Mouse (Mus musculus): ENCODE measurements at regions not wholly inside any gene's neighbourhood (a gene's known extent, or its start where the extent isn't known, plus 50 kb on each side); places are given as distances from the start of the nearest gene placed in this dataset.

DNA sequence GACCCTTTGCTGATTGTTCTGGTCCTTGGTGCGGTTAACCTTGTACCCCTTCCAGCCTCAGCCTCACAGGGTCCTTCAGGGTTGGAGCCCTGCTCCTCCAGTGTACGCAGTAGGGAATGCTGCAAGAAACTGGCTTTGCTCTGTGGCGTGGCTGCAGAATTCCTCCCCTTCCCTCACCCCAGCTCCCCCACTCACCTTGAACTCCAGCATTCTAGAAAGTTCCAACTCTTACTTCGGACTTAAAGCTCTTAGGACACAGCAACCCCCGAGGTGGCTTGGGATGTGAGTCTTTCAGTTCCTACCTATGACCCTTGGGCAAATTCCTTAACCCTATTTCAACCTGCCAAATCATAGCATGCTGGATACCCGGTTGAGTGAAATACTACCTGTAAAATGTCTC is 73.3 kb upstream of the 1700024P04Rik start:
- no peak for DNase-seq (ENCODE audit: extremely low spot score)

DNA sequence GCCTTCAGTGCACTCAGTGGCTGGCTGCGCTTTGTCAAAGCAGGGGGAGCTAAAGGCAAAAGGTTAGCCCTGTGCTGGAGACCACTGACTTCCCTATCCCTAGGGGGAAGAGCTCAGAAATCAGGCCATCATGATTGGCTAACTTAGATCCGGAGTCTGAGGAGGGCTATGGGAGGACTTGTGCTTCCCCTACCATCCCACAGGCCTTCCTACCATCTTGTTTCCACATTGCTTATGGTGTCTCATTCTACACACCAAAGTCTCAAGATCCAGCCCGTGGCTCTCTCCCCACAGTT is 72.9 kb upstream of the 1700024P04Rik start:
- DNase-seq (ENCODE audit: extremely low spot score): no peak

DNA sequence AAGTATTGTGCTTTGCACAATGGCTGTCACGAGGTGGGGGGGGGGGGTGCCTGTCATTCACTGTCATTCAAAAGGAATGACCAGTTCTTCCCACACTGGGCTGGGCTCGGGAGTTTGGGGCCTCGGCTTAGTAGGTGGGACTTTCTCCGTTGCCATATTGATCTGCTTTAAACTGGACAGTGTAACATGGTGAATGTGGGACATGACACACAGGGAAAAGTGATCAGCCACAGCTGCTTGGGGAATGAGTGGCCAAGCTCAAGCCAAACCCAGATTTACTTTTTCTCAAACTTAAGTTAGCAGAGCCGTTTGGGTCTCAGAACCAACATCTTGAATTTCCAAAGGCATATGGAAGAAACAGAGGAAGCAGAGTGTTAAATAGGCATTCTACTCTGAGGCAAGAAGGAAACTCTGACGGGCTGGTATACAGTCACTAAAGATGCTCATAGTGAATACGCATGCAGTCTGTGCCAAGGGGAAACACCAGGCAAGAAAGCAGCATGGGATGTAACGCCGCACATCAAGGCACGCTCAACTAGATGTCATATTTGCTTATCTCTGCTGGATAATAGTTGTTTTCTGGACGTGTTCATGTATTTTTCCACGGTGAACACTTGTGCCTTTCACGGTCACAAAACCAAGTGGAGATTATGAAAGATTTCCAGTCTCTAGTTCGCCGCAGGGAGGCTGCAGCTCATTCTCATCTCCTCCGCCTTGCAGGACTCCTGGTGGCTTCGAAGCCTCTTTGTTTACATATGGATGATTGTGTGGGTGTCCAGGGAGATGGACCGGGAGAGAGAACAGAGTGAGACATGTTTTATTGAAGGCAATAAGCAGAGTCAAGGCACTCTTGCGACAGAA is 72.3 kb upstream of the 1700024P04Rik start:
- no peak for DNase-seq (ENCODE audit: extremely low spot score)

DNA sequence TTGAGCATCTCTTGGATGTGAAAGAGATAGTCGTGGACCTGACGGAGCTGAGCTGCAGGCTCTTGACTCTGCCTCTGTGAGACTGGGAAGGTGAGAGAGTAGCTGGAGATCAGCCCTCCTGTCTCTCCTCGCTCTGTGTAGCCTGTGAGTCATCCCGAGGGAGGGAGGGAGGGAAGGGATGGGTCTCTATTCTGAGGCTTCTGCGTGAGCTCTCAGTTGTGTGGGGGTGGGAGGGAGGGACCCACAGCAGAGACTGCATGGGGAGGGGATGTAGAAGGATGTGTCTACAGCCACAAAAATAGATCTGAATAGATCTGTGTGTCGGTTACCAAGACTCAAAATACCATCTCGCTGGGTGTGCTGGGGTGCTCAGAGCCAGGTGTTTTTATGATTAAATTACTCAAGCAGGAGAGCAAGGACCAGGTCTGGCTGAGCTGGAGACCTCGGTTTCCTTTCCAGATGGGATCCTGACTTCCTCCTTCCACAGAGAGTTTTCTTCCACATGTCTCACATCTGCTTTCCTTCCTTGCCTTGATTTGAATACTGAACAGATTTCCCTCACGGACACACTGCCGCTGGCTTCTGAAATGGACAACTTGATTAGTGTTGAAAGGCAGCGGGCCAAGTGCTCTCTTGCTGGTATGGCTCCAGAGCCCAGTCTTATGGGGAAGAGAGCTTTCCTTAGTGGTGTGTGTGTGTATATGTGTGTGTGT is 71.4 kb upstream of the 1700024P04Rik start:
- DNase-seq (ENCODE audit: extremely low spot score): no peak

DNA sequence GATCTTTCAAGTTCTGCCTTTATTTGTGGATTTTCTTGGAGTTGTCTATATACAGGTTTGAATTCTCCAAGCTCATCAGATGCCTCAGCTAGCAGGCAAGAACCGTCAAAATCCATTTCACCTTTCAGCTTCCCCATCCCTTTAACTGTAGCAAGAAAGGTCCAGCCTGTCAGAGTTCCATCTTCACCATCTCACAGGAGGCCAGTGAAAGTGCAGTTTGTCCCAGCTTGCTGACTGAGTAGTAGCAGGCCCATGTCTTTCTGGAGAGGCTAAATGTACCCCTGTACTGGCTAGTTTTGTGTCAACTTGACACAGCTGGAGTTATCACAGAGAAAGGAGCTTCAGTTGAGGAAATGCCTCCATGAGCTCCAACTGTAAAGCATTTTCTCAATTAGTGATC is 67.7 kb upstream of the 1700024P04Rik start:
- no peak for DNase-seq (ENCODE audit: extremely low spot score)

DNA sequence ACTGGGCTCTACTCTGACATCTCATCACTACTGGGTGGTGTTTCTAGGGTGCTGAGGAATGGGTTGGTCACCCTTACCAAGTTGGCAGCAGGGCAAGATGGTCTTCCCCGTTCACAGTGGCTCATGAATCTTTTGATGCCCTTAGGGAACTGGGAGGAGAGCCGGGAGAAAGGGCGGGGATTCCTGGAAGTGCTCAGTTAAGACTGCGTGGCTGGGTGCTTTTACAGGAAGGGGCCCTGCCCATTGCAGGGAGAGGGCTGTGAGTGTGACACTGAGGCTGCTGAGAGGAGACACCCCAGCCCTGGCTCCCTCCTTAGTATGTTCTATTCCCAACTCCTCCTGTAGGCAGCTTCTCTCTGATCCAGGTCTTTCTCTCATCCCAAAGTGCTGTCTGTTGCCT is 65.3 kb upstream of the 1700024P04Rik start:
- no peak for DNase-seq (ENCODE audit: extremely low spot score)

DNA sequence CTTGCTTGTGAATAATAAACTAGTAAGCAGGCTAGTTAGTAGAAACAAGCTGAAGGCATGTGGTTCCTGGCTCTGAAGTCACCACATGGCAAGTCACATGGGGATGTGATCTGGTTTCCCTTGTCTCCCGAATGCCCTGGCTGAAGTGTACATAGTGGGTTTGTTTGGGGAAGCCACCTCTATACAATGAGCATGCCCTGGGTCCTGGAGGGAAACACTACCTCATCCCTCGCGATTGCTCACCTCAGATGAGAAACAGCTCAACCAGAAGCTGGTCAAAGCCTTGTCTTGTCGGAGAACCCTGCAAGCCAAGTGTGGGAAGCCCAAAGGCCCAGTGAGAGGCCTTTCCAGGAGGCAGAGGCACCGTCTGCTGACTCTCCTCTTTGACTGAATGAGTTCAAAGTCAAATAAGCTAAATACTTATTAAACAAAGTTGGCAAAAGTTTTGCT is 64.3 kb upstream of the 1700024P04Rik start:
- DNase-seq (ENCODE audit: extremely low spot score): no peak

DNA sequence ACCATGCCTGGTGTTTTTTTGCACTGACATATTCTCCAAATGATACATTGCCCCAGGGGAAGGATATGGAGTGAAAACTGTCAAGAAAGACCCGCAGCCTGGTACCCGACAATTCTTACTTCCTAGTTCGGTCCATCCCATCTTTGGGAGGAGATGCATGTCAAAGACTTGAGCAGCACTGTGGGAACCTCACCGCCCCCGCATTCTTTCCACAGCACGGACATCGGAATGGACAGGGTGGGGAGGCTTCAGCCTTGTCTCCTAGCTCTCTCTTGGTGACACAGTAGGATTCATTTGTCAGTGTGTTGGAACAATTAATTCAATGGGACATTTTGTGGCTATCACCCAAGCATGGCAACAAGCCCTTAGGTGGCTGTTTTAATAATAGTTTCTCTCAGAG is 62.9 kb upstream of the 1700024P04Rik start:
- DNase-seq (ENCODE audit: extremely low spot score): no peak

DNA sequence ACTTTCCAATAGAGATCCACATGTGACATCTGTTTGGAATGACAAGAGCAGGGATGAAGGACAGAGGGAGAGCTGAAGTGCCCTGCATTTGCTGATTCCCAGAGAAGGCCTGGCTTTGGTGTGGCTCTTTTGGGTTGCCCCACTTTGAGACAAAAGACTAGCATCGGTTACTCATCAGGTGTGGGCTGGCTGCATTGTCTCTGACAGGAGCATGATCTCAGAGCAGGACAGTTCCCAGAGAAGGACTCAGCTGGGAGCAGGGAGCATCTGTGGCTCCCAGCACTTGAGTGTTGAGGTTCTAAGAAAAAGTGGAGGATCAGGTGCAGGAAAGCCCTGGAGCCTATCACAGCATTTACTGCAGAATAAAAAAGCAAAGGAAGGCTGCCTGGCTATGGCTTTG is 62.4 kb upstream of the 1700024P04Rik start:
- no peak for DNase-seq (ENCODE audit: extremely low spot score)

DNA sequence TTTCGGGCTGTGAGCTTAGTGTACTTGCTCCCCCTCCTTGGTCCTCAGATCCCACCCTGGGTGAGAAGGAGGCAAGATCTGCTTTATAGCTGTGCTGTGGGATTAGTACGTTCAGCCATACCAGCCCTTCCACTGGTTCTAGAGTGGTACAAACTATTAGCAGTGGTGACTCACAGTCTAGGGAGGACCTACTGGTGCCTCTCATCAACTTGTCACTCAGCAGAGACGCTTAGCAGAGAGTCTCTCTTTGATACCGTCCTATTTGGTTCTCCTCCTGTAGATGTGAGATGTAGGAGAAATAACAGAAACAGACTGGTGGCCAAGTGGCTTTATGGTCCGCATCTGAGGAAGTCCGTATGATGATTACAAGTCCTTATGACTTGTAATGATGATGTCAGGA is 57.7 kb upstream of the 1700024P04Rik start:
- DNase-seq (ENCODE audit: extremely low spot score): no peak

DNA sequence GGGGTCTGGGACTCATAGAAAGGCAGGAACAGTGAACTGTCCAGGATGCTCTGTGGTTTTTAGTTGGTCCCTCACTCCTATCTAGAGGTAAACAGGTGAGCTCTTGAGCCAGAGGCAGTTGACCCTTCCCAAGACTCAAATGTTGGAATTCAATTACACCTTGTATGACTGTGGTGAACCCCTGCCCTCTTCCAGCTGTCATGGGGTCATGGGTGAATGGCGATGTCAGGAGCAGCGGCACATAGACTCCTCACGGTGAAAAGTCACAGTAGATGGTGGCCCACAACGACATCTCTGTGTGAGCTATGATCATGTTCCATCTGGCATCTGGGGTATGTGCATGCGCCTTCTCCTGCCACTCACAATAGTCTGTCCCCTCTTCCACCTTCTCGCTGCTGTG is 56.9 kb upstream of the 1700024P04Rik start:
- DNase-seq (ENCODE audit: extremely low spot score): no peak

DNA sequence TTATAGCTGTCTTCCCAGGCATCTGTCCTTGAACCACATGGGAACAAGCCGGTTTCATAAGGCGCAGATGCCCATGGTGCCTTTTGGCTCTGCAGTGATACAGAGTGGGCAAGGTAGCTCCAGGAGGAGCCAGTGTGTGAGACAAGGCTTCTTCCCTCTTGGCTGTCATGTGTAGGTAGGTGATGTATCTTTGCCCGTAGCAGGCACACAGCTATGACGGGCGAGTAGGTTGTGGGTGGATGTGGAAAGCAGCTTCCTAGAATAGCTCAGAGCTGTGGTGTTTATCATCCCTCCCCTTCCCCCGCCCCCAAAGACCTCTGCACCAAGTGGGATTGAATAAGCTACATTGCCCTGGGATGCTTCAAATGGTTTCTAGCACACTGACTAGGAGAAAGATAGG is 56.5 kb upstream of the 1700024P04Rik start:
- no peak for DNase-seq (ENCODE audit: extremely low spot score)

DNA sequence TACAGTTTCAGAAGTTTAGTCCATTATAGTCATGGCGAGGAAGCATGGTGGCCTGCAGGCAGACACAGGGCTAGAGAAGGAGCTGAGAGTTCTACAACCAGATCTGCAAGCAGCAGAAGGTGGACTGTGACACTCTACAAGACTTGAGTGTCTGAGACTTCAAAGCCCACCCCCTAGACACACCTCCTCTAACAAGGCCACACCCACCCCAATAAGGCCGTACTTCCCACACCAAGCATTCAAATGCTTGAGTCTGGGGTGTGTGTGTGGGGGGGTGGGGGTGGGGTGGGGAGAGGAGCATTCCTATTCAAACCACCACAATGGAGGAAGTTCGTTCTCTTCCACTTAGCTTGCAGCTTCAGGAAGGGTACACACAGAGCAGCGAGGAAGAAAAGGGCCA is 55.8 kb upstream of the 1700024P04Rik start:
- DNase-seq (ENCODE audit: extremely low spot score): no peak

DNA sequence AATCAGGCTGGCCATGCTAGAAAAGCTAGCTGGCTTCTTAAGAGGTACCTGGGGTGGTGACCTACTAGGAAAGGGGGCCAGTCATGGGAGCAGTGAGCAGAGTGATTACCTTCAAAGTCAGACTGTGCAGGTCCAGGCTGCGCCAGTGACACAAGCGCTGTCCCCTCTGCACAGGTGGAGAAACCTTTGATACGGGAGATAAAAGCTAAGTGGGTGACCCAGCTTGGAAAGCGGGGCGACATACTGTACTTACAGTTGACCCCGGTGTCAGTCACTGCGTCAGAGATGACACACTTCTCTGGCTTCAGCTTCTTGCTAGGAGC is 54.7 kb upstream of the 1700024P04Rik start:
- no peak for DNase-seq (ENCODE audit: extremely low spot score)

DNA sequence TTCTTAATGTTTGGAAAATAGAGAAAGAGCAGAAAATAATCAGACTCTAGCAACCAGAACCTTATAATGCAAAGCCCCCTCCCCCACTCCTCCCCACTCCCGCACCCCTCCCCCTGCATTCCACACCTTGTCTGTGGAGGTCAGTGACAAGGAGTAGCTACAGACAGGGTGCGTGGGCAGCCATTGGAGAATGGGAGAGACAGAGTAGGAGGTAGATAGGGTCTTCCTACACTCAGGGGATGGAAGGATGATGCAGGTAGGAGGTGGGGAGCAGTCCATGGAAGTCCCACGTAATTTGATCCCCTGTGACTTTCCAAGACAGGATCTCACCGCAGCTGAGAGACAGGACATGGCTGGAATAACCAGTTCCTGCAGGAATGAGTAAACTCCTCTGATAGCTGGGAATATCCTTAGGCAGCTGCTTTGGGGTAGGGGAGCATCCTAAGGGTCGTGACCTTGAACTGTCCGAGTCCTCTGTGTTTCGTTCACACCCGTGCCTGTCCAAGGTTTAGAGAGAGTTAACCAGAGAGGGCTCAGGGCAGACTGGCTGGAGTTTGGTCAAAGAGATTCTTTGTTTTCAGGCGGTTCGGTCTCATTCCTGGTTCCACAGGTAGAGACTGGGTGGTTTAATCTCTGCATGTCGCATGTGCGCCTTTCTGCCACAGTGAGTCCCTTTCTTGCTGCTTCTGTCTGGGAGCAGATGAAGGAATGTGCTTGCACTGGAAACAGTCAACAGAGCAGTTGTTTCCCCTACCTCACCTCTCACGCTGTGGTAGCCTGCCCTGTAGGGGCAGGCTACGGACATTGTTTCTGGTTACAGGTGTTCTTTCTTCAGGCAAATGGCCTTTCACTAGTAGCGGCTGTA is 54.1 kb upstream of the 1700024P04Rik start:
- no peak for DNase-seq (ENCODE audit: extremely low spot score)

DNA sequence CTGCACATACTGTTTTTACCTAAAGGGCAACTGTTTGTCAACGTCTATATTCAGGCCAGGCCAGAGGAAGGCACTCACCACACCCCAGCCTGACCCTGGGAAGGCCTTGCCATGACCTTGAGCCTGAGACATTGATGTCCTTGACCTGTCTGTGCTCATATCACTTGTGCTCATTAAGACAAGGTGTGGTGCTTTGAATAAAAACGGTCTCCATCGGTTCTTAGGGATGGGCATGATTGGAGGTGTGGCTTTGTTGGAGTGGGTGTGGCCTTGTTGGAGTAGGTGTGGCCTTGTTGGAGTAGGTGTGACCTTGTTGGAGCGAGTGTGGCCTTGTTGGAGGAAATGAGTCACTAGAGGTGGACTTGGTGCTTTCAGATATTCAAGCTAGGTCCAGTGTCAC is 52.8 kb upstream of the 1700024P04Rik start:
- no peak for DNase-seq (ENCODE audit: extremely low spot score)
